Mouse (Mus musculus) brain, embryonic 14.5 days (tissue): ENCODE measurements around the gene Arhgef12. TPM values are rescaled to one million over a fixed set of nuclear protein-coding genes. Genes with fewer than 3 reads are reported as not detected.

Experiments
- DNase-seq: peaks from one replicate; pipeline ENCODE4 v3.0.0-alpha.2; 2011; ENCODE audit warnings: low read depth
- CTCF ChIP-seq: fragments of 200-500 bp; IDR thresholded peaks from 2 replicates; pipeline ENCODE4 v1.5.1; 2012; ENCODE audit warnings: inconsistent platforms, mild to moderate bottlenecking, moderate library complexity, borderline replicate concordance; ENCODE audit not compliant: insufficient read depth, insufficient read length; ENCODE audit errors: extremely low read depth
- POLR2A ChIP-seq: fragments of 200-500 bp; IDR thresholded peaks from 2 replicates; pipeline ENCODE4 v1.6.1; 2012; ENCODE audit warnings: mild to moderate bottlenecking, inconsistent platforms, borderline replicate concordance; ENCODE audit not compliant: poor library complexity, insufficient read depth, insufficient read length, severe bottlenecking; ENCODE audit errors: extremely low read depth
- polyA plus RNA-seq: library from polyadenylated mRNA; depleted of rRNA; stranded (reverse); fragments of >200 nt; gene quantifications from 2 replicates; pipeline ENCODE4 v1.2.3, GENCODE M21; 2012; rRNA removed

Arhgef12 gene
- polyA plus RNA-seq = 40.0 and 61.9 TPM in 2 replicates

GRCm38 (mm10) chr9:43107187-43107517 lies at the start of gene Arhgef12:
TSS of gene Arhgef12 (minus strand) at chr9:43107239.
- peak; percentile 82 for DNase-seq
- TF ChIP-seq POLR2A (no peak), CTCF (peak; percentile 67; the same call in 1 of the 2 replicates)

GRCm38 (mm10) chr9:43155960-43156359 lies 48.9 kb upstream of the Arhgef12 start:
- TF ChIP-seq POLR2A (no peak), CTCF (no peak)
- no peak for DNase-seq

- DNase-seq = no peak
- TF ChIP-seq CTCF (no peak), POLR2A (no peak)
These were observed 44.7 kb upstream of the Arhgef12 start for GRCm38 (mm10) chr9:43151779-43152178.

- TF ChIP-seq POLR2A = no peak
- TF ChIP-seq CTCF = no peak
- DNase-seq = peak; percentile 8
These were observed 43.9 kb upstream of the Arhgef12 start for GRCm38 (mm10) chr9:43150957-43151356.

- TF ChIP-seq POLR2A (no peak), CTCF (no peak)
- peak; percentile 71 for DNase-seq
These were observed 43.0 kb upstream of the Arhgef12 start for GRCm38 (mm10) chr9:43150075-43150474.

GRCm38 (mm10) chr9:43149498-43149897 lies 42.5 kb upstream of the Arhgef12 start:
- DNase-seq = no peak
- TF ChIP-seq POLR2A = no peak
- TF ChIP-seq CTCF = no peak

- no peak for TF ChIP-seq CTCF
- no peak for TF ChIP-seq POLR2A
- no peak for DNase-seq
These were observed 38.2 kb upstream of the Arhgef12 start for GRCm38 (mm10) chr9:43145196-43145595.

GRCm38 (mm10) chr9:43144206-43144810 lies 37.3 kb upstream of the Arhgef12 start:
- TF ChIP-seq POLR2A = no peak
- peak; percentile 9; the same call in 1 of the 2 replicates for TF ChIP-seq CTCF
- peak; percentile 18 for DNase-seq

- no peak for TF ChIP-seq POLR2A
- peak; percentile 87; the same call in 1 of the 2 replicates for TF ChIP-seq CTCF
- peak; percentile 82 for DNase-seq
These were observed 34.8 kb upstream of the Arhgef12 start for GRCm38 (mm10) chr9:43141839-43142238.

GRCm38 (mm10) chr9:43133525-43133924 lies 26.5 kb upstream of the Arhgef12 start:
- TF ChIP-seq POLR2A (no peak), CTCF (no peak)
- DNase-seq = no peak

GRCm38 (mm10) chr9:43132380-43132779 lies 25.3 kb upstream of the Arhgef12 start:
- no peak for DNase-seq
- TF ChIP-seq POLR2A (no peak), CTCF (no peak)

- TF ChIP-seq POLR2A = no peak
- TF ChIP-seq CTCF = no peak
- no peak for DNase-seq
These were observed 24.9 kb upstream of the Arhgef12 start for GRCm38 (mm10) chr9:43131940-43132339.
